11 mouse cellular contexts compared by ENCODE assay signal in genomic region chr10:96755674-96756073, GRCm38 (mm10).
A peak's percentile ranks its signal among the peaks of the same experiment; 100 is the strongest.
DNase-seq lines count a peak whose midpoint lies in the region; ATAC-seq and TF ChIP-seq lines count a peak whose summit lies in the region.
"Had no signal": no experiment of that assay in that cellular context is flagged by ENCODE, and none has a peak within 500 bp of the region (broad histone marks: within the 10 kb centered on the region; RNA-seq: fewer than 3 reads in every experiment).

No protein-coding gene starts in this region.

- 0 out of 2 replicates have a peak, but pooled peaks cover 2% of the 10 kb centered on the region for H3K4me1 ChIP-seq in kidney, postnatal 0 days (replicated peaks; ENCODE audit: insufficient read depth, low read length)
- peaks cover 15% of the 10 kb centered on the region for H3K4me1 ChIP-seq in kidney, embryonic 16.5 days (ENCODE audit: insufficient read depth, low read length)
- peaks cover 46% of the 10 kb centered on the region for H3K4me1 ChIP-seq in forebrain, embryonic 10.5 days
- H3K4me1 ChIP-seq in hindbrain, embryonic 14.5 days (replicated peaks; ENCODE audit: control insufficient read depth, insufficient read depth, low read length): peaks cover 31% of the 10 kb centered on the region
- H3K4me1 ChIP-seq in olfactory bulb, adult 2 months (ENCODE audit: control insufficient read depth, insufficient read depth, low read length): peaks cover 12% of the 10 kb centered on the region

- WGBS in kidney, postnatal 0 days: 61% methylated on average over 8 of the region's 8 CpGs
- 63% methylated on average over 8 of the region's 8 CpGs for WGBS in kidney, embryonic 16.5 days
- WGBS in forebrain, embryonic 10.5 days: 34% methylated on average over 8 of the region's 8 CpGs
- 9% methylated on average over 8 of the region's 8 CpGs for WGBS in hindbrain, embryonic 14.5 days
- 36% methylated on average over 8 of the region's 8 CpGs for WGBS in olfactory bulb, adult 2 months

- no peak overlapping the region for H3K9ac ChIP-seq in kidney, postnatal 0 days (ENCODE audit: low read depth, low read length)
- no peak overlapping the region for H3K9ac ChIP-seq in kidney, embryonic 16.5 days (replicated peaks; ENCODE audit: low read length)
- H3K9ac ChIP-seq in hindbrain, embryonic 14.5 days: peak overlapping the region; percentile 7
- H3K9ac ChIP-seq: embryonic facial prominence, embryonic 15.5 days had no signal

- H3K9me3 ChIP-seq in kidney, postnatal 0 days (replicated peaks; ENCODE audit: low read length): no peaks in the 10 kb centered on the region
- H3K9me3 ChIP-seq in kidney, embryonic 16.5 days (ENCODE audit: low read length): no peaks in the 10 kb centered on the region
- H3K9me3 ChIP-seq in forebrain, embryonic 10.5 days: no peaks in the 10 kb centered on the region
- no peaks in the 10 kb centered on the region for H3K9me3 ChIP-seq in hindbrain, embryonic 14.5 days (ENCODE audit: control insufficient read depth, low read length)
- H3K9me3 ChIP-seq: embryonic facial prominence, embryonic 15.5 days had no signal

- DNase-seq in kidney, postnatal 0 days (ENCODE audit: low spot score): peak; percentile 14
- no peak for DNase-seq in forebrain, embryonic 10.5 days (ENCODE audit: extremely low spot score, low spot score)
- no peak for DNase-seq in hindbrain, embryonic 14.5 days (ENCODE audit: low spot score)
- DNase-seq in gastrocnemius, postnatal 25 days: no peak
- DNase-seq in adrenal gland, postnatal 4 days (ENCODE audit: low spot score in 2 of 2): no peak
- DNase-seq: cerebellum, adult 11-12 months; kidney, postnatal 4 days; lung, adult 18-20 months had no signal

- 0 out of 2 replicates have a peak overlapping the region, but pooled peaks have one; percentile 25 for H3K27ac ChIP-seq in kidney, postnatal 0 days
- no peak overlapping the region for H3K27ac ChIP-seq in kidney, embryonic 16.5 days (ENCODE audit: low read length)
- peak overlapping the region; percentile 63 for H3K27ac ChIP-seq in forebrain, embryonic 10.5 days
- peak overlapping the region; percentile 1; the same call in 1 of the 2 replicates for H3K27ac ChIP-seq in hindbrain, embryonic 14.5 days
- H3K27ac ChIP-seq in olfactory bulb, adult 2 months (ENCODE audit: insufficient read depth, low read depth, low read length): peak overlapping the region; percentile 73
- H3K27ac ChIP-seq: embryonic facial prominence, embryonic 15.5 days had no signal

- H3K4me3 ChIP-seq in kidney, postnatal 0 days (replicated peaks; ENCODE audit: low read depth, low read length): no peak overlapping the region
- no peak overlapping the region for H3K4me3 ChIP-seq in kidney, embryonic 16.5 days (ENCODE audit: low read length)
- H3K4me3 ChIP-seq in forebrain, embryonic 10.5 days: no peak overlapping the region
- H3K4me3 ChIP-seq in hindbrain, embryonic 14.5 days (replicated peaks; ENCODE audit: low read length): no peak overlapping the region
- H3K4me3 ChIP-seq in olfactory bulb, adult 2 months (ENCODE audit: insufficient read depth, low read depth, low read length): no peak overlapping the region
- H3K4me3 ChIP-seq: embryonic facial prominence, embryonic 15.5 days had no signal

- no peak for TF ChIP-seq CTCF in kidney, postnatal 0 days (IDR thresholded peaks at IDR 0.05; ENCODE audit: low read depth)
- TF ChIP-seq CTCF in olfactory bulb, adult 2 months (IDR thresholded peaks at IDR 0.05; ENCODE audit: insufficient read depth, low read depth, low read length): no peak

- TF ChIP-seq POLR2A in olfactory bulb, adult 2 months (IDR thresholded peaks at IDR 0.05; ENCODE audit: insufficient read depth, low read depth, low read length): no peak

- no peak overlapping the region for H3K4me2 ChIP-seq in kidney, postnatal 0 days (ENCODE audit: low read length)
- no peak overlapping the region for H3K4me2 ChIP-seq in kidney, embryonic 16.5 days (replicated peaks; ENCODE audit: low read depth, low read length)
- H3K4me2 ChIP-seq in hindbrain, embryonic 14.5 days (replicated peaks): no peak overlapping the region
- H3K4me2 ChIP-seq: embryonic facial prominence, embryonic 15.5 days had no signal

- H3K36me3 ChIP-seq in kidney, postnatal 0 days (ENCODE audit: insufficient read depth, low read length): no peaks in the 10 kb centered on the region
- H3K36me3 ChIP-seq in kidney, embryonic 16.5 days (ENCODE audit: insufficient read depth, low read length): no peaks in the 10 kb centered on the region
- no peaks in the 10 kb centered on the region for H3K36me3 ChIP-seq in forebrain, embryonic 10.5 days (replicated peaks)
- no peaks in the 10 kb centered on the region for H3K36me3 ChIP-seq in hindbrain, embryonic 14.5 days (replicated peaks; ENCODE audit: control insufficient read depth, insufficient read depth)
- H3K36me3 ChIP-seq: embryonic facial prominence, embryonic 15.5 days had no signal

- no peaks in the 10 kb centered on the region for H3K27me3 ChIP-seq in kidney, postnatal 0 days (ENCODE audit: insufficient read depth, low read length)
- H3K27me3 ChIP-seq in kidney, embryonic 16.5 days (ENCODE audit: insufficient read depth, low read length): no peaks in the 10 kb centered on the region
- no peaks in the 10 kb centered on the region for H3K27me3 ChIP-seq in forebrain, embryonic 10.5 days (ENCODE audit: poor library complexity, severe bottlenecking)
- H3K27me3 ChIP-seq in hindbrain, embryonic 14.5 days (ENCODE audit: control insufficient read depth, insufficient read depth, low read length): no peaks in the 10 kb centered on the region
- H3K27me3 ChIP-seq: embryonic facial prominence, embryonic 15.5 days had no signal

- ATAC-seq in kidney, postnatal 0 days (replicated peaks; ENCODE audit: low FRiP score, low read depth): no peak
- no peak for ATAC-seq in kidney, embryonic 16.5 days (ENCODE audit: low FRiP score, low TSS enrichment)
- peak; percentile 35; the same call in 1 of the 2 replicates for ATAC-seq in hindbrain, embryonic 14.5 days (ENCODE audit: low FRiP score)
